Mouse (Mus musculus) liver, adult 2 months (tissue): ENCODE measurements around the gene Dld.
A peak's percentile ranks its signal among the peaks of the same experiment; 100 is the strongest.

Experiments used
- CTCF ChIP-seq: fragments of 200-500 bp; IDR thresholded peaks from 2 replicates; pipeline ENCODE4 v1.5.1; 2011; ENCODE audit warnings: low read depth, low read length, control low read depth
- POLR2A ChIP-seq: fragments of 200-500 bp; IDR thresholded peaks from 2 replicates; pipeline ENCODE4 v1.6.1; 2011; ENCODE audit warnings: low read length, control low read depth; ENCODE audit not compliant: insufficient read depth; ENCODE audit errors: extremely low read depth

DNA sequence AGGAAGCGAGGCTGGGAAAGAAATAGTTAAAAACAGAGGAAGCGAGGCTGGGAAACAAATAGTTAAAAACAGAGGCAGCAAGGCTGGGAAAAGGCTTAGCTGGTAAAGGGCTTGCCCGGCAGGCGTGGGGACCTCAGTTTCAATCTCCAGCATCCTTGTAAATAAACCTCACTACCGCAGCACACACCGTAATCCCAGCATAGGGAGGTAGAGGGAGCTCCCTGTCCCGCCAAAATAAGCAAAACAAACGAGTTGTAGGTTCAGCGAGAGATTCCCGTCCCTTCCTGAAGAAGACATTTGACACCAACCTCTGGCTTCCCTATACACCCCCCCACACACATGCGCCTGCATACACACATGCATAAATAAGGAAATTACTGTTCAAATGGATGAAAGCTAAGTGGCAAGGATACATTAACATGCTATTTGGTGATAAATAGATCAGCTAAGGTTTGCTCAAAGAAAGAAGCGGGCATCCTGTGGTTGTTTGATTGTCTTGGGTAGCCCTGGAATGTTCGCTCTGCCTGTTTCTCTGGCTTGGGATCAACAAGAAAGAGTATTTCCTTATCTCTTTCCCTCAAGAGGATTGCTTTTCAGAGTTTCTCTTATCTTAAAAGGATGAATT is 25.2 kb upstream of the Dld start:
- TF ChIP-seq POLR2A = no peak
- TF ChIP-seq CTCF = 0 out of 2 replicates have a peak, but pooled peaks have one; percentile 15
